Mouse (Mus musculus) T-cell, adult 2 months (primary cell): Measurements from ENCODE around the gene Atp5h.
"Not testable (repeated sequence)": the region's sequence is repeated elsewhere in the genome, so short reads cannot be mapped to it uniquely, and the experiment has no call there.

Source experiments
- DNase-seq: peaks from one replicate; pipeline ENCODE4 v3.0.0; 2022; ENCODE audit warnings: low spot score

The Atp5h gene

GRCm38 (mm10) chr11:115419531-115420237, at the start of gene Atp5h, which contains the start of gene Kctd2:
Atp5h (minus strand) TSS chr11:115419962.
Kctd2 (plus strand) TSS chr11:115420128.
- peak; percentile 96 for DNase-seq

DNA sequence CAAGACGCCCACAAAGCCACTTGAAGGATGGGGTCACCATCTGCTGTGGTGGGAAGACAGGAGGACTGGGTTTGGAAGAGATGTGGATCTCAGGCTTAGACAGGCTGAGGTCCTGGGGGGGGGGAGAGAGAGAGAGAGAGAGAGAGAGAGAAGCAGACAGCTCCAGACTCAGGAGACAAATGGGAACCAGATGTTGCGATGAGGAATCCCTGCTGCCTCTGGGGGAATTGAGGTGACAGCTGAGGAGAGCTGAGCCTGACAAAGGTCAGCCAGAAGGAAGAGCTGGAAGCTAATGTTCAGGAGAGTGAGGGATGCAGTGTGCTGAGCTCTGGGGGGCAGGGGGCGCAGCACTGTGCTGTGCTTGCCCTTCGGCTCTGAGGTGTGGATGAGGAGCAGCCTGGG, 47.5 kb upstream of the Atp5h start:
- DNase-seq, result no peak

DNA sequence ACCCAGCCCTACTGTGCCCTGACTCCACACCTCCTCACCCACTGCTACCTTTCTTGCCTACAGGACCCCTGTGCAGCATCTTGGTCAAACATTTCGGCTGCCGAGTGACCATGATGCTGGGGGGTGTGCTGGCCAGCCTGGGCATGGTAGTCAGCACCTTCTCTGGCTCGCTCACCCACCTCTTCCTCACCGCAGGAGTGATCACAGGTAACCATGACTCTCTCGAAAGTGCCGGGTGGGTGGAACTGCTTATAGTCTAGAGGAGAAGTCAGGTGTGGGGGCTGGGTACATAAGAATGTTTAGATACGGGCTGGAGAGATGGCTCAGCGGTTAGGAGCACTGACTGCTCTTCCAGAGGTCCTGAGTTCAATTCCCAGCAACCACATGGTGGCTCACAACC, 45.1 kb upstream of the Atp5h start:
- DNase-seq, result peak; percentile 45

DNA sequence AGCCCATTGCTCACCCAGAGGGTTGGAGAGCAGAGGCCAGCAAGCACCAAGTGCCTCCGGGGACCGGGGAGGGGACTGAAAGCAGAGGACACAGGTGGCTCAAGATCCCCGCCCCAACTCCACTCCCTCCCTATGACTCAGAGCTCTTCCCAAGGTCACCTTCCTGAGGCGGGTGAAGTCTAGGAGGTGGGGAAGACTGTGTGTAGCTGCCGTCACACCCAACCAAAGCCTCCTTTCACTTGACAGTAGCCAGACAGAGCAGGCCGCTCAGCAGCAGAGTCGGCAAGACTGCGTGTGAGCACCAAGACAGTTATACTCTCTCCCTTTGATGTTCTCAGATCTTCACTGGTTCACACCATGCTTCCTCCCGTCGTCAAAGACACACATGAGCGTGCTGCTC, 43.6 kb upstream of the Atp5h start:
- DNase-seq, result peak; percentile 76

GRCm38 (mm10) chr11:115462243-115462891, 42.6 kb upstream of the Atp5h start, which contains the start of gene Slc16a5:
Slc16a5 (plus strand) TSS chr11:115462474.
- peak; percentile 56 for DNase-seq

GRCm38 (mm10) chr11:115461846-115462242, 42.1 kb upstream of the Atp5h start:
- peak; percentile 50 for DNase-seq

GRCm38 (mm10) chr11:115460976-115461375, 41.2 kb upstream of the Atp5h start:
- DNase-seq, result no peak

- DNase-seq, result no peak
Measured at GRCm38 (mm10) chr11:115457405-115457804, 37.6 kb upstream of the Atp5h start.

DNA sequence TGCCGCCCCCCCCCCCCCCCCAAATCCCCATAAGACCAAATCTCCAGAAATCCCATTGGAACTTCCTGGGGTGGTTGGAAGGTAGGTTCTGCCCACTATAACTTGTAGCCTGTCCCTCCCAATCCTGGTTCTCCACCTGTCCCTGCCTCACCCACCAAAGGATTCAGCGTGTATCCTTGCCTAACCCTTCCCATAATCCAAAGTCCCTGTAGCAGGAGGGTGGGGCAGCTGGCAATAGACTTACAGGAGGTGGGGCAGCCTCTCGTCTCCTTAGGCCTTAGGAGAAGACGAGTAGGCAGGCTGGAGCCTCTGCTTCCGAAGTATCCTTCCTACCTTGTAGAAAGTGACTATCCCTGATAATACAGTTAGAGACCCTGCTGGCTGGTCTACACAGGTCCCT, 36.4 kb upstream of the Atp5h start:
- no peak for DNase-seq

DNA sequence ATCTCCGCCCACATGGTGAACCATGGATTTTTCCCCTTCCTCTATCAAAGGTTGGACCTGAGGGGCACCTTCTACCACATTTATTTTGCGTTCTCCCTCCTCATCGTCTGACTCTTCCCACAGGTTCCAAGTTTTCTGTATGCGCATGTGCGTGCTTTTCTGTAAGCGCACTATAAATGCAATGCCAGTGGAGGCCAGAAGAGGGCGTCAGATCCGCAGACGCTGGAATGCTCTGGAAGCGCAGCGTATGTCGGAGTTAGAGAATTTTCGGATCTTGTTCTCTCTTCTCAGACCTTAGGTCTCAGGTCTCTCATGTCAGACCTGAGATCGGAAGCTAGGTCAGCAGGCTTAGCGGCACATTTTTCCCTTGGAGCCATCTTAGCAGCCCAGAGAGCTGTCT, 35.9 kb upstream of the Atp5h start:
- DNase-seq, result no peak

DNA sequence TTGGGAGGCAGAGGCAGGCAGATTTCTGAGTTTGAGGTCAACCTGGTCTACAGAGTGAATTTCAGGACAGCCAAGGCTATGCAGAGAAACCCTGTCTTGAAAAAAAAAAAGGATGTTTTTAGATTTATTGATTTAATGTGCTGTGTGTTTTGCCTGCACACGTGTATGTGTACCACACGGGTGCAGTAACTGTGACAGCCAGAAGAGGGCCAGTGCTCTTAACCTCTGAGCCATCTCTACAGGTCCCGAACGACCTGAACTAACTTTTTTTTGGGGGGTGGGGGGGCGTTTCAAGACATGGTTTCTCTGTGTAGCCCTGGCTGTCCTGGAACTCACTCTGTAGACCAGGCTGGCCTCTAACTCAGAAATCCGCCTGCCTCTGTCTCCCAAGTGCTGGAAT, 35.1 kb upstream of the Atp5h start:
- DNase-seq, result not testable (repeated sequence)

DNA sequence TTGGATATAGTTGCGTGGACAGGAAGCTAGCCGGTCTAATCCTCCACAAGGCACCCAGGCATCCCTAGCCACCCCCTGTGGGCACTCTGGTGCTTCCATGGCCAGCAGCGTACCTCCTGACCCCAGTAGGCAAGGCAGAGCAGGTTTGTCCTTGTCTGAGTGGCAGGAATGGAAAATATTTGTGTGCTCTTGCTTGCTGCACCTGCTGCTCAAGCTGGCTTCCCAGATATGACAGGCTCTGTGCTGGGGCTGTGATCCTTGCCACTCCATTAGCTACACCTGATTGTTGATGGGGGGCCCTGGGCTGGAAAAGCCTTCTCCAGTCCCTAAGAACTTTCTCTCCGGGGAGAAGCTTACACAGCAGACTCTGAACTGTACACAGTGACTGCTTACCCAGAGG, 33.5 kb upstream of the Atp5h start:
- no peak for DNase-seq

DNA sequence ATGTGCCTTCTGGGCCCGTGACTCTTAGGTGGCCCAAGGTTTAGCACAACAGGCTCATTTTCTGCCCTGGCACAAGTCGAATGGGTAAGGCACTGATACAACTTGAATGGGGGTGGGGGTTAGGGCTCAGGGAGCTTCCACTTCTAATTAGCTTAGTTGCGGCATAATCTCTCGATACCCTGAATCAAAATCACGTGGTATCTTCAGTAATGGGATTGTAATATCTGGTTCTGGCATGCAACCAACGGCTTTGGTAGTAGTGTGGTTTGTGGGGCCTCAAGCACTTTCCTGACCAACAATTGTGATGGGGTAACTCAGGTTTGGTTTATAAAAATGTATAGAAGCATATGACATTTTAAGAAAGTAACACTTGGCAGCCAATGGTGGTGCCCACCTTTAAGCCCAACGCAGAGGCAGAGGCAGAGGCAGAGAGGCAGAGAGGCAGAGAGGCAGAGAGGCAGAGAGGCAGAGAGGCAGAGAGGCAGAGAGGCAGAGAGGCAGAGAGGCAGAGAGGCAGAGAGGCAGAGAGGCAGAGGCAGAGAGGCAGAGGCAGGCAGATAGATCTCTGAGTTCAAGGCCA, 32.6 kb upstream of the Atp5h start:
- DNase-seq, result no peak

DNA sequence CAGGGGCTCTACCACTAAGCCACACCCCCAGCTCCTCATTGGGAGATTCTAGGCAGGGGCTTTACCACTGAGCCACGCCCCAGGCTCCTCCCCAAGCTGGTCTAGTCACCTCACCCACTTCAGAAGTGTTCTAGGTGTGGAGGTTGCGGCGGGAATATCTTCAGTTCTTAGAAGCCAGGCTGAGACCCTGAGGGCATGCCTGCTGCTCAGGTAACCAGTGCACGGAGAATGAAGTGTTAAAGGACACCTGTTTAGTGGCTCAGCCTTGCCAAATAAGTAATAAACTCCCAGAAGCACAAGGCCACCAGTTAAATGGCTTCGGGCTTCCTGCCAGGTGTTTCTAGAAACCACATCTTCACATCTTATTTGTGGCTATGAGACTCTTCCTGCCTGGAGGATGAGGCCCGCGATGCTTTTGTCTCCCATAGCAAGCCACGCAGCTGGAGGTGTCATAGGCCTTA, 32.0 kb upstream of the Atp5h start:
- peak; percentile 89 for DNase-seq

GRCm38 (mm10) chr11:115450176-115450575, 30.4 kb upstream of the Atp5h start:
- DNase-seq, result no peak

DNA sequence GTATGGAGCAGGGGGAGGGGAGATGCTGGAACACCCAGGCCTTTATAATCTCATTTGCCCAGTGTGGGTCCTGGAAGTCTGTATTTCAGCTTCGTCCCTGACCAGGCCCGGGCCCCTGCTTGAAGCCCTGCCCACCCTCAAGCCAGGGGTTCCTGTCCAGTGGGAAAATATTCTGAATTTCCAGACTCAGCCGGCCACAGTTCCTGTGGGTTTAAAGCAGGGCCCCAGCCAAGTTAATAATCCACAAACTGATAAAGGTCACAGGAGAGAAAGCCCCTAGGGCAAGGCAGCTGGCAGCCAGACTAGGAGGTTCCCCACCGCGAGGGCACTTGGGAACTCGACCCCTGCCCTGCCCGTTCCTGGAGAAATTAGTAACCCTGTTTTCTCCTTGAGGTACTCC, 29.2 kb upstream of the Atp5h start:
- DNase-seq, result no peak

- DNase-seq, result no peak
Measured at GRCm38 (mm10) chr11:115448075-115448474, 28.3 kb upstream of the Atp5h start.

GRCm38 (mm10) chr11:115447321-115447885, 27.6 kb upstream of the Atp5h start:
- DNase-seq, result no peak

DNA sequence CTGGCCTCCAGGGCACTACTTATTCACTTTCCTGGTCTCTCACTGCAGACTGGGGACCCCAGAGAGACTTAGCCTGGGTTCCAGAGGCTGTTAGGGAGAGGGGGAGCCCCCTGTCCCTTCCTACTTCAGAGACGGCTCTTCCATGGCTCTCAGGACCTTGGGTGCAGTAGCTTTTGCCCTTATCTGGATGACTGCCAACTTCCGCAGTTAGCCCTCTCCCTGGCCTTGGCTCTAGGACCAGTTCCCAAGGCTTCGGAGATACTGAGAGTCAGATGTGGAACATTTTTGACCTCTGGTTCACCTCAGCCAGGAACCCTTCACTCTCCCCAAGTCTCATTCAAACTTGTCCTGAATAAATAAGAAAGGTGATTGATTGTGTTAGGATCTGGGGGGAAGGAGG, 27.1 kb upstream of the Atp5h start:
- DNase-seq, result no peak

DNA sequence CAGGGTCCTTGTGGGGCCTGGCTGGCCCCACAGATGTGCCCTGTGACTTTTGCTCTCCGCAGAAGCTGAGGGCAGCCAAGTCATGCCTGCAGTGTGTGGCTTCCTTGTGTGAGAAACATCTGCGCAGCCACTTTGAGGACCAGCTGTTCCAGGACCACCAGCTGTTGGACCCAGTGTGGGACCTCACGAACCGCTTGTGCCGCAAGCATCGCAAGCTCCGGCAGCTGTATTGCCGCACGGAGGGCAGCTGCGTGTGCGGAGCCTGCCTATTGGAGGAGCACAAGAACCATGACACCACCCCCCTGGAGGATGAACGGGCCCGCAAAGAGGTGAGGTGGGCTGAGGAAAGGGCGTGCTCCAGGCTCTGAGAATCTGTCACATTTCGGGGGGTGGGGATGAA, 21.7 kb upstream of the Atp5h start:
- DNase-seq, result no peak

DNA sequence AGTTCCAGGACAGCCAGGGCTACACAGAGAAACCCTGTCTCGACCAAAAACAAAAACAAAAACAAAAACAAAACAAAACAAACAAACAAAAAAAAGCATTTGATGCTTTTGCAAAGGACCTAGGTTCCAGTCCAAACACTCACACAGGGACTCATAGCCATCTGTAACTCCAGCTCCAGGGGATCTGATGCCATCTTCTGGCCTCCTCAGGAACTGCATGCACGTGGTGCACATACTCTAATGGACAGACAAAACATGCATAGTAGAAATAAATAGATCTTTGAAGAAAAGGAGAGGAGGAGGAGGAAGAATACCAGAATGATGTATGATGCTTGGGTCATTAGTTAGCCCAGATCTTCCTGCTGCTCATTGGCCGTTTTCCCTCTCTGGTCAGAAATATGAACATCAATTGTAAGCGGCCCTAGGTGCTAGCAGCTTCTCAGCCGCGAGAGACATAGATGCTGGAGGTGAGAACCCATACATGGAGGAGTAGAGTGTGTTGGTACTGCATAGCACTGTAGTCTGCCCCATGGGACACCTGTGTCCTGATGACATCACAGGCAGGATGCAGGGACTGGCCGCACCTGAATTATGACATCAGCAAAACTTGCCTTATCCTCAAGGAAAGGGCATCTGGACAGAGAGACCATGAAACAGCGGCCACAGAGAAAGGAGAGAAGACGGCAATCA, 20.3 kb upstream of the Atp5h start, which contains the start of gene Trim80:
TSS of gene Trim80 (plus strand) at position 640 of the 690 bp plus-strand sequence.
- DNase-seq, result no peak

GRCm38 (mm10) chr11:115439326-115439725, 19.6 kb upstream of the Atp5h start:
- no peak for DNase-seq
